Mouse (Mus musculus): ENCODE data around the gene Ralgapa1. TPM values are rescaled to one million over a fixed set of nuclear protein-coding genes. Genes with fewer than 3 reads are reported as not detected.
A peak's percentile ranks its signal among the peaks of the same experiment; 100 is the strongest.
"Not testable (repeated sequence)": the region's sequence is repeated elsewhere in the genome, so short reads cannot be mapped to it uniquely, and the experiment has no call there.

The Ralgapa1 gene
- total RNA-seq, 2 experiments from 2014 or later, result 112 to 126 TPM

GRCm38 (mm10) chr12:55820119-55820660 lies 777 bp downstream of the Ralgapa1 start:
- intact Hi-C loops (cut with DNase I), result loop anchor here (5.0 kb wide), 1 partner anchor 43 kb away; no protein-coding TSS in a partner anchor
- DNase-seq (ENCODE audit: low spot score in 2 of 2), result peak; percentile 26 to 34

GRCm38 (mm10) chr12:55816488-55816887 lies 4.5 kb downstream of the Ralgapa1 start:
- no peak for DNase-seq (ENCODE audit: low spot score in 2 of 2)
- intact Hi-C loops (cut with DNase I), result no loop called here

- intact Hi-C loops (cut with DNase I), result no loop called here
- DNase-seq (ENCODE audit: low spot score in 2 of 2), result peak in 1 of 2 experiments; percentile 19
Observed at GRCm38 (mm10) chr12:55805035-55805434, 15.9 kb downstream of the Ralgapa1 start.

GRCm38 (mm10) chr12:55801131-55801530 lies 19.8 kb downstream of the Ralgapa1 start:
- no peak for DNase-seq (ENCODE audit: low spot score in 2 of 2)
- intact Hi-C loops (cut with DNase I), result no loop called here

- intact Hi-C loops (cut with DNase I), result no loop called here
- no peak for DNase-seq (ENCODE audit: low spot score in 2 of 2)
Observed at GRCm38 (mm10) chr12:55800144-55800543, 20.8 kb downstream of the Ralgapa1 start.

GRCm38 (mm10) chr12:55798745-55799144 lies 22.2 kb downstream of the Ralgapa1 start:
- intact Hi-C loops (cut with DNase I), result no loop called here
- no peak for DNase-seq (ENCODE audit: low spot score in 2 of 2)

GRCm38 (mm10) chr12:55797103-55797502 lies 23.9 kb downstream of the Ralgapa1 start:
- intact Hi-C loops (cut with DNase I), result no loop called here
- DNase-seq (ENCODE audit: low spot score in 2 of 2), result no peak

- intact Hi-C loops (cut with DNase I); DNase-seq (ENCODE audit: low spot score in 2 of 2): not testable (repeated sequence)
Observed at GRCm38 (mm10) chr12:55794485-55794884, 26.5 kb downstream of the Ralgapa1 start.

GRCm38 (mm10) chr12:55785252-55785651 lies 35.7 kb downstream of the Ralgapa1 start:
- no peak for DNase-seq (ENCODE audit: low spot score in 2 of 2)
- intact Hi-C loops (cut with DNase I), result no loop called here

GRCm38 (mm10) chr12:55782662-55783061 lies 38.3 kb downstream of the Ralgapa1 start:
- intact Hi-C loops (cut with DNase I), result no loop called here
- DNase-seq (ENCODE audit: low spot score in 2 of 2), result no peak

- intact Hi-C loops (cut with DNase I), result loop anchor here (5.0 kb wide), 1 partner anchor 44 kb away; the partner anchor contains the start of gene Ralgapa1
Observed at GRCm38 (mm10) chr12:55778301-55778700, 42.7 kb downstream of the Ralgapa1 start.

GRCm38 (mm10) chr12:55777356-55777755 lies 43.6 kb downstream of the Ralgapa1 start:
- intact Hi-C loops (cut with DNase I), result loop anchor here (5.0 kb wide), 1 partner anchor 45 kb away; the partner anchor contains the start of gene Ralgapa1
- DNase-seq (ENCODE audit: low spot score in 2 of 2), result no peak

More at GRCm38 (mm10) chr12:55778301-55778700, 42.7 kb downstream of the Ralgapa1 start:
- DNase-seq (ENCODE audit: low spot score in 2 of 2), result no peak

GRCm38 (mm10) chr12:55774316-55774715 lies 46.7 kb downstream of the Ralgapa1 start:
- DNase-seq (ENCODE audit: low spot score in 2 of 2), result no peak
- intact Hi-C loops (cut with DNase I), result no loop called here

- intact Hi-C loops (cut with DNase I), result loop anchor here (10.0 kb wide), 1 partner anchor 196 kb away; no protein-coding TSS in a partner anchor
- peak; percentile 23 to 30 for DNase-seq (ENCODE audit: low spot score in 2 of 2)
Observed at GRCm38 (mm10) chr12:55720319-55720718, 100.6 kb downstream of the Ralgapa1 start.

- intact Hi-C loops (cut with DNase I), result no loop called here
- DNase-seq (ENCODE audit: low spot score in 2 of 2), result no peak
Observed at GRCm38 (mm10) chr12:55705881-55706280, 115.1 kb downstream of the Ralgapa1 start.

- intact Hi-C loops (cut with DNase I), result no loop called here
- DNase-seq (ENCODE audit: low spot score in 2 of 2), result peak; percentile 9 to 42
Observed at GRCm38 (mm10) chr12:55666699-55667098, 154.3 kb downstream of the Ralgapa1 start.

- DNase-seq (ENCODE audit: low spot score in 2 of 2); intact Hi-C loops (cut with DNase I): not testable (repeated sequence)
Observed at GRCm38 (mm10) chr12:55663194-55663593, 157.8 kb downstream of the Ralgapa1 start.

GRCm38 (mm10) chr12:55648011-55648525 lies 172.9 kb downstream of the Ralgapa1 start:
- DNase-seq (ENCODE audit: low spot score in 2 of 2), result no peak
- intact Hi-C loops (cut with DNase I), result no loop called here

- intact Hi-C loops (cut with DNase I), result no loop called here
- DNase-seq (ENCODE audit: low spot score in 2 of 2), result no peak
Observed at GRCm38 (mm10) chr12:55626711-55627110, 194.3 kb downstream of the Ralgapa1 start.

GRCm38 (mm10) chr12:55623254-55623653 lies 197.7 kb downstream of the Ralgapa1 start:
- no peak for DNase-seq (ENCODE audit: low spot score in 2 of 2)
- intact Hi-C loops (cut with DNase I), result no loop called here

- intact Hi-C loops (cut with DNase I), result no loop called here
Observed at GRCm38 (mm10) chr12:55622615-55623245, 198.2 kb downstream of the Ralgapa1 start.

More at GRCm38 (mm10) chr12:55622615-55623245, 198.2 kb downstream of the Ralgapa1 start:
- DNase-seq (ENCODE audit: low spot score in 2 of 2), result peak in 1 of 2 experiments; percentile 38
